Mouse (Mus musculus) lung, postnatal 0 days (tissue): ENCODE data around the gene Ppih. TPM values are rescaled to one million over a fixed set of nuclear protein-coding genes. Genes with fewer than 3 reads are reported as not detected.

ENCODE experiments used
- ATAC-seq: fragments of 200-750 bp; cut with Nextera tagmentation; 2 replicates; pipeline ENCODE4 v1.8.0; 2017; ENCODE audit warnings: moderate library complexity
- DNase-seq: peaks from one replicate; pipeline ENCODE4 v3.0.0-alpha.2; 2016; ENCODE audit warnings: low spot score
- H3K27ac ChIP-seq: fragments of 300-500 bp; sonication (generic); 2 replicates; pipeline ENCODE4 v1.5.1; 2014; ENCODE audit warnings: antibody characterized with exemption, mild to moderate bottlenecking, low read length, mixed read lengths
- H3K27me3 ChIP-seq: fragments of 300-500 bp; sonication (generic); replicated peaks from 2 replicates; pipeline ENCODE4 v1.6.1; 2014; ENCODE audit warnings: low read length, mixed read lengths; ENCODE audit not compliant: insufficient read depth
- H3K36me3 ChIP-seq: fragments of 300-500 bp; sonication (generic); 2 replicates; pipeline ENCODE4 v1.6.1; 2014; ENCODE audit warnings: low read length, mixed read lengths; ENCODE audit not compliant: insufficient read depth
- H3K4me1 ChIP-seq: fragments of 300-500 bp; sonication (generic); 2 replicates; pipeline ENCODE4 v1.6.1; 2014; ENCODE audit warnings: antibody characterized with exemption, low read depth, low read length, mixed read lengths; ENCODE audit not compliant: insufficient read depth
- H3K4me2 ChIP-seq: fragments of 300-500 bp; sonication (generic); replicated peaks from 2 replicates; pipeline ENCODE4 v1.6.1; 2014; ENCODE audit warnings: low read depth, mild to moderate bottlenecking, low read length, moderate library complexity, mixed read lengths
- H3K4me3 ChIP-seq: fragments of 300-500 bp; sonication (generic); 2 replicates; pipeline ENCODE4 v1.5.1; 2014; ENCODE audit warnings: low read depth, low read length
- H3K9ac ChIP-seq: fragments of 300-500 bp; sonication (generic); replicated peaks from 2 replicates; pipeline ENCODE4 v1.6.1; 2014; ENCODE audit warnings: low read depth, mild to moderate bottlenecking
- H3K9me3 ChIP-seq: fragments of 300-500 bp; sonication (generic); 2 replicates; pipeline ENCODE4 v1.6.1; 2016; ENCODE audit warnings: low read length, mixed read lengths
- CTCF ChIP-seq: IDR thresholded peaks from 2 replicates; pipeline ENCODE4 v1.5.1; 2016; ENCODE audit warnings: antibody characterized with exemption, mild to moderate bottlenecking
- EP300 ChIP-seq: IDR thresholded peaks from 2 replicates; pipeline ENCODE4 v1.6.1; 2016; ENCODE audit warnings: antibody characterized with exemption, mild to moderate bottlenecking, control low read depth
- WGBS: fragments of 180-500 bp; shearing (Covaris S2); extraction: QIAGEN DNeasy Blood & Tissue Kit; methylation state at CpG from one replicate; pipeline ENCODE4 v1.1.7; 2014; 5-methylcytosine and 5-hydroxymethylcytosine counted together
- polyA plus RNA-seq: library from polyadenylated mRNA; unstranded; fragments of >200 nt; fragmentation: Nextera tagmentation; extraction: Ambion mirVana; gene quantifications from 2 replicates; pipeline ENCODE4 v1.2.1, GENCODE M21; 2015

Gene Ppih
- polyA plus RNA-seq, 1 experiment from 2014 or later: 25.7 TPM

- Histone ChIP-seq H3K4me2 (no peak overlapping the region), H3K4me1 (no peaks in the 10 kb centered on the region), H3K27me3 (no peaks in the 10 kb centered on the region), H3K4me3 (no peak overlapping the region), H3K36me3 (peaks cover 6% of the 10 kb centered on the region; the same call in 1 of the 2 replicates), H3K27ac (no peak overlapping the region), H3K9me3 (no peaks in the 10 kb centered on the region), H3K9ac (no peak overlapping the region)
- 72% methylated on average over 5 of the region's 5 CpGs for WGBS
- ATAC-seq (no peak), DNase-seq (no peak)
- TF ChIP-seq EP300 (no peak), CTCF (no peak)
These were observed 14.9 kb downstream of the Ppih start for GRCm38 (mm10) chr4:119305418-119305817.

GRCm38 (mm10) chr4:119303291-119303690, 17.1 kb downstream of the Ppih start:
- 0 out of 2 replicates have a peak, but pooled peaks cover under 1% of the 10 kb centered on the region for H3K36me3 ChIP-seq
- H3K4me3 ChIP-seq: no peak overlapping the region
- DNase-seq: no peak
- WGBS: 81% methylated on average over 8 of the region's 8 CpGs
- no peaks in the 10 kb centered on the region for H3K27me3 ChIP-seq
- no peaks in the 10 kb centered on the region for H3K4me1 ChIP-seq
- H3K27ac ChIP-seq: no peak overlapping the region
- no peak for ATAC-seq
- no peak overlapping the region for H3K9ac ChIP-seq
- TF ChIP-seq CTCF (no peak), EP300 (no peak)
- H3K9me3 ChIP-seq: no peaks in the 10 kb centered on the region
- no peak overlapping the region for H3K4me2 ChIP-seq

GRCm38 (mm10) chr4:119301777-119302176, 18.6 kb downstream of the Ppih start:
- Histone ChIP-seq H3K4me1 (no peaks in the 10 kb centered on the region), H3K9me3 (no peaks in the 10 kb centered on the region), H3K27me3 (no peaks in the 10 kb centered on the region), H3K27ac (no peak overlapping the region), H3K36me3 (no peaks in the 10 kb centered on the region), H3K9ac (no peak overlapping the region), H3K4me3 (no peak overlapping the region), H3K4me2 (no peak overlapping the region)
- WGBS: 62% methylated on average over 3 of the region's 3 CpGs
- ATAC-seq (no peak), DNase-seq (no peak)
- TF ChIP-seq CTCF (no peak), EP300 (no peak)

GRCm38 (mm10) chr4:119300761-119301160, 19.6 kb downstream of the Ppih start:
- DNase-seq (no peak), ATAC-seq (no peak)
- H3K4me3 ChIP-seq: no peak overlapping the region
- TF ChIP-seq EP300 (no peak), CTCF (no peak)
- H3K27me3 ChIP-seq: no peaks in the 10 kb centered on the region
- no peak overlapping the region for H3K27ac ChIP-seq
- 94% methylated on average over 3 of the region's 3 CpGs for WGBS
- H3K4me1 ChIP-seq: no peaks in the 10 kb centered on the region
- H3K9me3 ChIP-seq: no peaks in the 10 kb centered on the region
- H3K36me3 ChIP-seq: no peaks in the 10 kb centered on the region
- no peak overlapping the region for H3K9ac ChIP-seq
- no peak overlapping the region for H3K4me2 ChIP-seq

- H3K4me1 ChIP-seq: no peaks in the 10 kb centered on the region
- H3K4me3 ChIP-seq: no peak overlapping the region
- no peak for DNase-seq
- no peak overlapping the region for H3K27ac ChIP-seq
- H3K9me3 ChIP-seq: no peaks in the 10 kb centered on the region
- no peak overlapping the region for H3K9ac ChIP-seq
- no peak overlapping the region for H3K4me2 ChIP-seq
- no peaks in the 10 kb centered on the region for H3K36me3 ChIP-seq
- 67% methylated on average over 2 of the region's 2 CpGs for WGBS
- ATAC-seq: no peak
- no peak for TF ChIP-seq CTCF
- no peak for TF ChIP-seq EP300
- no peaks in the 10 kb centered on the region for H3K27me3 ChIP-seq
These were observed 23.0 kb downstream of the Ppih start for GRCm38 (mm10) chr4:119297361-119297760.

GRCm38 (mm10) chr4:119295134-119295453, 25.3 kb downstream of the Ppih start:
- Histone ChIP-seq H3K4me3 (peak overlapping the region; percentile 87), H3K27me3 (no peaks in the 10 kb centered on the region), H3K4me1 (no peaks in the 10 kb centered on the region), H3K27ac (peak overlapping the region; percentile 82; the same call in 1 of the 2 replicates), H3K9ac (peak overlapping the region; percentile 45), H3K36me3 (no peaks in the 10 kb centered on the region), H3K9me3 (no peaks in the 10 kb centered on the region), H3K4me2 (peak overlapping the region; percentile 96)
- TF ChIP-seq EP300: no peak
- no peak for TF ChIP-seq CTCF
- 6% methylated on average over 6 of the region's 6 CpGs for WGBS
- ATAC-seq: no peak
- no peak for DNase-seq

GRCm38 (mm10) chr4:119294415-119295133, 25.8 kb downstream of the Ppih start, which contains the start of gene Ybx1:
Gene Ybx1, minus strand, starts transcription at chr4:119294604.
- Histone ChIP-seq H3K4me1 (no peaks in the 10 kb centered on the region), H3K9ac (peak within 1 kb of the TSS; percentile 60), H3K9me3 (no peaks in the 10 kb centered on the region), H3K4me2 (peak within 1 kb of the TSS; percentile 96), H3K27me3 (no peaks in the 10 kb centered on the region), H3K36me3 (no peaks in the 10 kb centered on the region), H3K4me3 (peak within 1 kb of the TSS; percentile 87), H3K27ac (peak within 1 kb of the TSS; percentile 82)
- DNase-seq (peak; percentile 99), ATAC-seq (peak; percentile 99)
- no peak for TF ChIP-seq EP300
- no peak for TF ChIP-seq CTCF
- WGBS: 1% methylated on average over 60 of the region's 61 CpGs
